Mouse (Mus musculus) lung, postnatal 0 days (tissue): ENCODE data around the gene Man2a1.

Source experiments
- CTCF ChIP-seq: IDR thresholded peaks from 2 replicates; pipeline ENCODE4 v1.5.1; 2016; ENCODE audit warnings: antibody characterized with exemption, mild to moderate bottlenecking
- EP300 ChIP-seq: IDR thresholded peaks from 2 replicates; pipeline ENCODE4 v1.6.1; 2016; ENCODE audit warnings: antibody characterized with exemption, mild to moderate bottlenecking, control low read depth

DNA sequence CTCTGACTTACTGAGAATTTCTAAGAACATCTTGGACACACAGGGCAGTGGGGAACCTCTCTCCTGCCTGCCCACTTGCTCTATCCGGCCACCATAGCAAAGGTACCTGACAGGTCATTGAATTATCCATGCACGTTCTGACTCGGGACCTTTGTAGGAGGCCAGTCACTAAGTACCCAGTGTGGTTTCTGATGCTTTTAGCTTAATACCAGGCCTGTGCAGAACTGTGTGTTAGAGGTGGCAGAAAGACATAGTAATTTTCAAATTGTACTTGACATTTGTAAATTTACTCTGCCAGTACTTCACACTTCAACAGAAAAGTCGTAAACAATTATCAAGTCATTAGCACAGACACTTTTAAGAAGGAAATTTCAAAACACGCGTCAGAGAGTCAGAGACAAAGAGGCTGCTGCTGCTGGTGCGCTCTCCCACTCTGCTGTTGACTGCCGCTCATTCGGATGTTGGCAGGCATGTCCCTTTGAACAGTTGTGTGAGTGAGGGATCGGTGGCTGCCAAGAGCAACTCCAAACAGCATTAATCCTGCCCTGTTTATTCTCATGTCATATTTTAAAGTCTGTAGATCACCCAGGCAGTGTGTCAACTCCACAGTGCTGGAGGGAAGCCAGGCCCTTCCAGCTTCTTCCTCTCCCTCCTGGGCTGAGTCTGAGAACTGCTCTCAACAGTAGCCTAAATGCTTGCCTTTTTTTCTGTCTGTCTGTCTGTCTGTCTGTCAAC lies 76.4 kb downstream of the Man2a1 start:
- TF ChIP-seq CTCF (no peak), EP300 (peak; percentile 55)
